Mouse (Mus musculus): ENCODE data around the gene Hist1h2ao.
"Not testable (repeated sequence)": the region's sequence is repeated elsewhere in the genome, so short reads cannot be mapped to it uniquely, and the experiment has no call there.

GRCm38 (mm10) chr13:21782361-21783254, 27.7 kb upstream of the Hist1h2ao start:
- TF ChIP-seq CTCF (IDR thresholded peaks at IDR 0.05; ENCODE audit: control insufficient read depth, insufficient read depth, insufficient read length); MYOD1 (IDR thresholded peaks at IDR 0.05; ENCODE audit: control insufficient read depth, insufficient read length, low read depth); MAX (IDR thresholded peaks at IDR 0.05); USF1 (IDR thresholded peaks at IDR 0.05; ENCODE audit: low read depth); FOSL1 (IDR thresholded peaks at IDR 0.05; ENCODE audit: insufficient read depth, low read length, poor library complexity, severe bottlenecking): not testable (repeated sequence)
- TF ChIP-seq CEBPB (IDR thresholded peaks at IDR 0.05; ENCODE audit: low read depth), result peak; percentile 13

All from C2C12 (cell line).